Mouse (Mus musculus) olfactory bulb, adult 2 months (tissue): ENCODE measurements around the gene Zfp592.

ENCODE experiments used
- CTCF ChIP-seq: fragments of 200-500 bp; IDR thresholded peaks from 2 replicates; pipeline ENCODE4 v1.5.1; 2012; ENCODE audit warnings: low read depth, mild to moderate bottlenecking, low read length, moderate library complexity; ENCODE audit not compliant: insufficient read depth
- POLR2A ChIP-seq: fragments of 200-500 bp; IDR thresholded peaks from 2 replicates; pipeline ENCODE4 v1.6.1; 2012; ENCODE audit warnings: mild to moderate bottlenecking, low read depth, low read length, moderate library complexity; ENCODE audit not compliant: insufficient read depth

GRCm38 (mm10) chr7:81066714-81067113, 73.2 kb downstream of the Zfp592 start:
- TF ChIP-seq CTCF (no peak), POLR2A (no peak)
